Mouse (Mus musculus) ES-E14 (cell line): ENCODE data around the gene Unc5b.

Source experiments
- CHD2 ChIP-seq: IDR thresholded peaks from 2 replicates; pipeline ENCODE4 v1.6.1; 2014; ENCODE audit warnings: mild to moderate bottlenecking, low read depth, low read length, inconsistent platforms
- MAFK ChIP-seq: IDR thresholded peaks from 2 replicates; pipeline ENCODE4 v1.6.1; 2014; ENCODE audit warnings: mild to moderate bottlenecking, low read depth, low read length, inconsistent platforms; ENCODE audit not compliant: insufficient read depth
- ZC3H11A ChIP-seq: IDR thresholded peaks from 2 replicates; pipeline ENCODE4 v1.6.1; 2012; ENCODE audit warnings: low read depth, mild to moderate bottlenecking, inconsistent platforms, low read length, borderline replicate concordance
- ZNF384 ChIP-seq: IDR thresholded peaks from 2 replicates; pipeline ENCODE4 v1.6.1; 2012; ENCODE audit warnings: low read depth, low read length, inconsistent platforms

DNA sequence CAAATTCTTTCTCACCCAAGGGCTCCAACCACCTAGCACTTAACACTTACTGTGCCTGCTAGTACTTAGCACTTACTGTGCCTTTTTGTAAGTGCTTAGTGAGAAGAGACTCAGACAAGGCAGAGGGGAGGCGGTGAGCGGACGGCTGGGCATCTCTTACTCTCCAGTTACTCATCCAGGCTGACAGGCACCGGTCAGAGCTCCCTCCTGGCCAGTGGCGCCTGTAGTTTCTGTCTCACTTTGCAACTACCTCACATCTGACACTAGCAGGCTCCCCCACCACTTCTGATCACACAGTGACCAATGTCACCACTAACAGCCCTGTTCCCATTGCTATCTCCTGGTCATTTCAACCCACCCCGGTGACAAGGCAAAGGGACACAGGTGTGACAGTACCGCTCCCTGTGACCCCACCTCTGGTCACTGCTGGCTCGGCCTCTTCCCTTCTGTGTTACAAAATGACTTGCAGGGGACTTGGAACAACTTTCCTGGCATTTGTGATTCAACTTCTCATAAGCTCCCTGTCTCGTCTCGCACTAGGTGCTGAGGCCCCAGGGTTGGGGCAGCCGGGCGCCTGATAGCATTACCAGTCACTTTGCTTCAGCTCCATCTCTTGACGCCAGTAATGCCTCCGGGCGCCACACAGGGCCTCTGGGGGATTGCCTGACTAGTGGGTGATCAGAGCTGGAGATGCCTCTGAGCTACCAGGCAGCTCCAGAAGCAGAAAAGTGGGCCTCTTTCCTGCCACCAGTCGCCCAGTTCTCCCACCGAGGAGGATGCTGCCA lies 8.5 kb downstream of the Unc5b start:
- TF ChIP-seq CHD2, result no peak
- no peak for TF ChIP-seq ZNF384
- TF ChIP-seq ZC3H11A, result no peak
- no peak for TF ChIP-seq MAFK
